Mouse (Mus musculus) CH12.LX (cell line): Measurements from ENCODE around the gene Tcirg1. TPM values are rescaled to one million over a fixed set of nuclear protein-coding genes. Genes with fewer than 3 reads are reported as not detected.
A peak's percentile ranks its signal among the peaks of the same experiment; 100 is the strongest.

Experiments used
- DNase-seq: peaks from one replicate; pipeline ENCODE4 v3.0.0-alpha.2; 2013; ENCODE audit errors: extremely low read depth
- H3K27ac ChIP-seq: 2 replicates; pipeline ENCODE4 v1.5.1; 2012; ENCODE audit warnings: low read depth, mild to moderate bottlenecking, control low read depth, moderate library complexity; ENCODE audit not compliant: insufficient read depth
- H3K27me3 ChIP-seq: replicated peaks from 2 replicates; pipeline ENCODE3; 2012; ENCODE audit warnings: inconsistent platforms
- H3K36me3 ChIP-seq, 2 experiments: replicated peaks in 1 of 2; 2 replicates each; pipeline versions ENCODE3 to v1.6.1; 2012; ENCODE audit warnings: inconsistent platforms in 1 of 2, low read length in 1 of 2, mild to moderate bottlenecking in 1 of 2, mixed read lengths in 1 of 2, moderate library complexity in 1 of 2; ENCODE audit not compliant: control insufficient read depth in 1 of 2, insufficient read depth in 1 of 2
- H3K4me1 ChIP-seq, 2 experiments: 2 replicates each; pipeline ENCODE4 v1.6.1; 2012; ENCODE audit warnings: inconsistent platforms in 1 of 2, moderate library complexity in 1 of 2; ENCODE audit not compliant: insufficient read depth in 2 of 2, control insufficient read depth in 1 of 2
- H3K4me2 ChIP-seq: 2 replicates; pipeline ENCODE4 v1.6.1; 2012; ENCODE audit warnings: low read depth, mild to moderate bottlenecking, control low read depth; ENCODE audit not compliant: poor library complexity, insufficient read depth, severe bottlenecking
- H3K4me3 ChIP-seq, 3 experiments: fragments of 150-350 bp in 1 of 3; sonication (generic) in 1 of 3; replicated peaks in 1 of 3; 2 replicates each; pipeline versions ENCODE3 to v1.5.1; 2011 to 2012; ENCODE audit warnings: low read depth in 2 of 3, low read length in 2 of 3, mild to moderate bottlenecking in 2 of 3, moderate library complexity in 2 of 3, control low read depth in 1 of 3, improper control_type of control experiment in 1 of 3, inconsistent platforms in 1 of 3, mixed read lengths in 1 of 3; ENCODE audit not compliant: poor library complexity in 1 of 3
- H3K79me2 ChIP-seq: replicated peaks from 2 replicates; pipeline ENCODE4 v1.6.1; 2012; ENCODE audit warnings: mild to moderate bottlenecking, moderate library complexity; ENCODE audit not compliant: control insufficient read depth, poor library complexity, insufficient read depth, severe bottlenecking; ENCODE audit errors: extremely low read depth
- H3K9ac ChIP-seq: 2 replicates; pipeline ENCODE4 v1.6.1; 2012; ENCODE audit warnings: low read depth, mild to moderate bottlenecking, control low read depth, moderate library complexity; ENCODE audit not compliant: insufficient read depth
- H3K9me3 ChIP-seq: replicated peaks from 2 replicates; pipeline ENCODE3; 2012; ENCODE audit warnings: low read length, inconsistent platforms, mixed read lengths
- BHLHE40 ChIP-seq: IDR thresholded peaks from 2 replicates; pipeline ENCODE4 v1.6.1; 2011; ENCODE audit warnings: mild to moderate bottlenecking, low read depth, low read length, improper control_type of control experiment
- CHD1 ChIP-seq: IDR thresholded peaks from 2 replicates; pipeline ENCODE4 v1.6.1; 2012; ENCODE audit warnings: low read depth, low read length, improper control_type of control experiment, inconsistent platforms
- CHD2 ChIP-seq: IDR thresholded peaks from 2 replicates; pipeline ENCODE4 v1.6.1; 2011; ENCODE audit warnings: low read length, improper control_type of control experiment
- CTCF ChIP-seq, 2 experiments: IDR thresholded peaks in 1 of 2; conservative IDR thresholded peaks in 1 of 2; 2 replicates each; pipeline ENCODE4 v1.5.1; 2011 to 2012; ENCODE audit warnings: low read depth in 2 of 2, low read length in 2 of 2, improper control_type of control experiment in 1 of 2, inconsistent platforms in 1 of 2, mild to moderate bottlenecking in 1 of 2, moderate library complexity in 1 of 2
- E2F4 ChIP-seq: IDR thresholded peaks from 2 replicates; pipeline ENCODE4 v1.6.1; 2011; ENCODE audit warnings: low read depth, low read length, improper control_type of control experiment; ENCODE audit not compliant: insufficient replicate concordance
- ELF1 ChIP-seq: IDR thresholded peaks from 2 replicates; pipeline ENCODE4 v1.6.1; 2014; ENCODE audit warnings: low read depth, mild to moderate bottlenecking, inconsistent platforms, low read length, improper control_type of control experiment
- EP300 ChIP-seq: IDR thresholded peaks from 2 replicates; pipeline ENCODE4 v1.6.1; 2011; ENCODE audit warnings: low read length, improper control_type of control experiment
- ETS1 ChIP-seq: conservative IDR thresholded peaks from 2 replicates; pipeline ENCODE4 v1.6.1; 2012; ENCODE audit warnings: low read depth, mild to moderate bottlenecking, inconsistent platforms, low read length, improper control_type of control experiment, moderate library complexity
- GABPA ChIP-seq: IDR thresholded peaks from 2 replicates; pipeline ENCODE4 v1.6.1; 2012; ENCODE audit warnings: low read depth, low read length, improper control_type of control experiment, inconsistent platforms; ENCODE audit not compliant: insufficient replicate concordance
- HCFC1 ChIP-seq: IDR thresholded peaks from 2 replicates; pipeline ENCODE4 v1.6.1; 2012; ENCODE audit warnings: low read depth, mild to moderate bottlenecking, inconsistent platforms, low read length, improper control_type of control experiment
- IRF4 ChIP-seq: IDR thresholded peaks from 2 replicates; pipeline ENCODE4 v1.6.1; 2014; ENCODE audit warnings: low read depth, mild to moderate bottlenecking, inconsistent platforms, low read length, improper control_type of control experiment
- JUN ChIP-seq: IDR thresholded peaks from 2 replicates; pipeline ENCODE4 v1.6.1; 2011; ENCODE audit warnings: low read depth, mild to moderate bottlenecking, low read length, improper control_type of control experiment, moderate library complexity; ENCODE audit not compliant: insufficient read depth
- JUND ChIP-seq: conservative IDR thresholded peaks from 2 replicates; pipeline ENCODE4 v1.6.1; 2011; ENCODE audit warnings: low read depth, low read length, improper control_type of control experiment
- KAT2A ChIP-seq: IDR thresholded peaks from 2 replicates; pipeline ENCODE4 v1.6.1; 2012; ENCODE audit warnings: low read length, improper control_type of control experiment, inconsistent platforms; ENCODE audit not compliant: insufficient replicate concordance
- MAFK ChIP-seq: IDR thresholded peaks from 2 replicates; pipeline ENCODE4 v1.6.1; 2011; ENCODE audit warnings: low read length, improper control_type of control experiment; ENCODE audit not compliant: insufficient replicate concordance
- MAZ ChIP-seq: IDR thresholded peaks from 2 replicates; pipeline ENCODE4 v1.6.1; 2012; ENCODE audit warnings: low read depth, mild to moderate bottlenecking, inconsistent platforms, low read length, improper control_type of control experiment, moderate library complexity
- MEF2A ChIP-seq: IDR thresholded peaks from 2 replicates; pipeline ENCODE4 v1.6.1; 2014; ENCODE audit warnings: low read depth, mild to moderate bottlenecking, inconsistent platforms, low read length, improper control_type of control experiment, borderline replicate concordance
- MXI1 ChIP-seq: IDR thresholded peaks from 2 replicates; pipeline ENCODE4 v1.6.1; 2011; ENCODE audit warnings: mild to moderate bottlenecking, low read depth, low read length, improper control_type of control experiment
- MYC ChIP-seq: IDR thresholded peaks from 2 replicates; pipeline ENCODE4 v1.6.1; 2011; ENCODE audit warnings: low read depth, mild to moderate bottlenecking, improper control_type of control experiment, low read length
- NELFE ChIP-seq: IDR thresholded peaks from 2 replicates; pipeline ENCODE4 v1.6.1; 2011; ENCODE audit warnings: low read depth, low read length, improper control_type of control experiment
- NRF1 ChIP-seq: IDR thresholded peaks from 2 replicates; pipeline ENCODE4 v1.6.1; 2014; ENCODE audit warnings: low read depth, mild to moderate bottlenecking, inconsistent platforms, low read length, improper control_type of control experiment, moderate library complexity
- PAX5 ChIP-seq: IDR thresholded peaks from 2 replicates; pipeline ENCODE4 v1.6.1; 2012; ENCODE audit warnings: low read length, inconsistent platforms, mixed read lengths
- POLR2A ChIP-seq: IDR thresholded peaks from 2 replicates; pipeline ENCODE4 v1.6.1; 2011; ENCODE audit warnings: low read depth, mild to moderate bottlenecking, improper control_type of control experiment, low read length
- POLR2AphosphoS2 ChIP-seq: IDR thresholded peaks from 2 replicates; pipeline ENCODE4 v1.6.1; 2011; ENCODE audit warnings: low read depth, low read length, improper control_type of control experiment
- RAD21 ChIP-seq: IDR thresholded peaks from 2 replicates; pipeline ENCODE4 v1.6.1; 2011; ENCODE audit warnings: low read depth, mild to moderate bottlenecking, low read length, improper control_type of control experiment, moderate library complexity
- SIN3A ChIP-seq: IDR thresholded peaks from 2 replicates; pipeline ENCODE4 v1.6.1; 2012; ENCODE audit warnings: low read length, improper control_type of control experiment, inconsistent platforms
- SMC3 ChIP-seq: IDR thresholded peaks from 2 replicates; pipeline ENCODE4 v1.6.1; 2011; ENCODE audit warnings: low read depth, low read length, improper control_type of control experiment
- TBP ChIP-seq: conservative IDR thresholded peaks from 2 replicates; pipeline ENCODE4 v1.6.1; 2011; ENCODE audit warnings: low read depth, low read length, improper control_type of control experiment
- TCF12 ChIP-seq: IDR thresholded peaks from 2 replicates; pipeline ENCODE4 v1.6.1; 2014; ENCODE audit warnings: low read depth, mild to moderate bottlenecking, inconsistent platforms, low read length, improper control_type of control experiment
- USF1 ChIP-seq: IDR thresholded peaks from 2 replicates; pipeline ENCODE4 v1.6.1; 2014; ENCODE audit warnings: low read depth, mild to moderate bottlenecking, inconsistent platforms, low read length, improper control_type of control experiment
- ZC3H11A ChIP-seq: IDR thresholded peaks from 2 replicates; pipeline ENCODE4 v1.6.1; 2012; ENCODE audit warnings: low read depth, mild to moderate bottlenecking, inconsistent platforms, low read length, improper control_type of control experiment
- ZKSCAN1 ChIP-seq: IDR thresholded peaks from 2 replicates; pipeline ENCODE4 v1.6.1; 2012; ENCODE audit warnings: low read depth, inconsistent platforms, low read length, improper control_type of control experiment, borderline replicate concordance
- ZMIZ1 ChIP-seq: IDR thresholded peaks from 2 replicates; pipeline ENCODE4 v1.6.1; 2012; ENCODE audit warnings: low read depth, mild to moderate bottlenecking, inconsistent platforms, low read length, improper control_type of control experiment
- ZNF384 ChIP-seq: IDR thresholded peaks from 2 replicates; pipeline ENCODE4 v1.6.1; 2012; ENCODE audit warnings: low read depth, low read length, improper control_type of control experiment, inconsistent platforms
- dilution Hi-C: fragments of 300-500 bp; cut with MboI; formaldehyde crosslinking; loops from 2 replicates; pipeline ENCODE4 v1.14.3; 2020; ENCODE audit warnings: low sequenced_read_pairs; ENCODE audit not compliant: extremely low pct_unique_long_range_greater_than_20kb, extremely low pct_ligation_motif_present
- in situ Hi-C: fragments of 300-500 bp; cut with MboI; formaldehyde crosslinking; loops from 3 replicates; pipeline ENCODE4 v1.14.3; 2019; ENCODE audit warnings: low sequenced_read_pairs, low pct_ligation_motif_present, low pct_unique_long_range_greater_than_20kb, mixed read lengths
- polyA plus RNA-seq: library from polyadenylated mRNA; unstranded; fragments of >175 nt; gene quantifications from 2 replicates; pipeline ENCODE4 v1.2.1, GENCODE M21; 2012; ENCODE audit warnings: low read depth; ENCODE audit not compliant: insufficient read length
- total RNA-seq, 2 experiments: library from RNA; depleted of rRNA; stranded (reverse); fragments of 300-350 nt in 1 of 2; fragments of >200 nt in 1 of 2; gene quantifications; 2 replicates each; pipeline ENCODE4 v1.2.3; 2012 to 2014

The Tcirg1 gene
- total and polyA plus RNA-seq, 3 experiments = 46.6 to 62.8 (median 48.5) TPM

DNA sequence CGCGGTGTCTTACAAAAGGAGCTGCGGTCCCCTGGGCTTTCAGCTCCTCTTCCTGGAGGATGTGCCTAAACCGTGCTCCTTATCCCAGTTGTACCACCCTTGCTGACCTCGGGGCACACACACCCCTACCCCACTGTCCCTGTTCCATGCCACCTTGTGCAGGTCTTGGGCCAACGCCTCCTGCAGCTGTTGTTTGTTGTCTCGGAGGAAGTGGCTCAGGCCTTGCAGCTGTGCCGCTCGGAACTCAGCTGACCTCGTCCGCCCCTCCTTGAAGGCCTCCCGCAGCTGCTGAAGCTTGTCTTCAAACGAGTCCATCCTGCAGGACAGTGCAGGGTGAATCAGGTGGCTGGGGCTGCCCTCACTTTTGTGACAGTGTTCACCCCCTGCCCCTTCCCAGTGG lies 16.7 kb upstream of the Tcirg1 start:
- Histone ChIP-seq H3K4me3 (peak overlapping the region in 2 of 3 experiments; percentile 1 to 21), H3K4me2 (peak overlapping the region; percentile 34)
- TF ChIP-seq CTCF (conservative IDR thresholded peaks at IDR 0.05 in 1 of 2, IDR thresholded peaks at IDR 0.05 in 1 of 2; ENCODE audit: low read depth in 2 of 2, low read length in 2 of 2) (no peak), MXI1 (peak; percentile 58), SMC3 (no peak), ZKSCAN1 (no peak), RAD21 (no peak), MEF2A (0 out of 2 replicates have a peak, but pooled peaks have one; percentile 50), GABPA (no peak), TBP (no peak), MAZ (0 out of 2 replicates have a peak, but pooled peaks have one; percentile 29), POLR2AphosphoS2 (no peak), MAFK (no peak), E2F4 (no peak), EP300 (peak; percentile 81), ELF1 (no peak), IRF4 (peak; percentile 58), ZC3H11A (no peak), CHD2 (0 out of 2 replicates have a peak, but pooled peaks have one; percentile 17), USF1 (no peak; the same call in 1 of the 2 replicates), BHLHE40 (peak; percentile 86), JUND (no peak), MYC (no peak), PAX5 (no peak), TCF12 (peak; percentile 98), ETS1 (peak; percentile 86), SIN3A (peak; percentile 91), NRF1 (no peak), ZNF384 (no peak), HCFC1 (no peak), ZMIZ1 (no peak), KAT2A (no peak), CHD1 (no peak), POLR2A (no peak), NELFE (no peak), JUN (no peak)
- TF ChIP-seq, all 38 proteins: peak for 10
- H3K9me3 ChIP-seq = no peaks in the 10 kb centered on the region
- in situ Hi-C loops = no loop called here
- H3K79me2 ChIP-seq = no peaks in the 10 kb centered on the region
- H3K4me1 ChIP-seq = peaks cover 33 to 60% of the 10 kb centered on the region in 2 experiments
- peak overlapping the region; percentile 2; the same call in 1 of the 2 replicates for H3K9ac ChIP-seq
- peak overlapping the region; percentile 84 for H3K27ac ChIP-seq
- dilution Hi-C loops = no loop called here
- DNase-seq = peak; percentile 51
- H3K36me3 ChIP-seq = peaks cover 0 to 14% of the 10 kb centered on the region in 2 experiments
- H3K27me3 ChIP-seq = no peaks in the 10 kb centered on the region
